Mouse (Mus musculus) megakaryocyte, embryonic 14.5 days (primary cell): ENCODE data around the gene Zfp865.

Source experiments
- FLI1 ChIP-seq: IDR thresholded peaks from 2 replicates; pipeline ENCODE4 v1.6.1; 2012; ENCODE audit warnings: low read length, inconsistent platforms, mixed read lengths
- GATA1 ChIP-seq: IDR thresholded peaks from 3 replicates; pipeline ENCODE4 v1.6.1; 2012; ENCODE audit warnings: mixed read lengths, low read length, inconsistent platforms, borderline replicate concordance

GRCm38 (mm10) chr7:4971710-4972109, 48.5 kb upstream of the Zfp865 start:
- TF ChIP-seq FLI1, result no peak
- no peak for TF ChIP-seq GATA1
